Comparison of ENCODE assay signal across 16 mouse cellular contexts in the genomic region with DNA sequence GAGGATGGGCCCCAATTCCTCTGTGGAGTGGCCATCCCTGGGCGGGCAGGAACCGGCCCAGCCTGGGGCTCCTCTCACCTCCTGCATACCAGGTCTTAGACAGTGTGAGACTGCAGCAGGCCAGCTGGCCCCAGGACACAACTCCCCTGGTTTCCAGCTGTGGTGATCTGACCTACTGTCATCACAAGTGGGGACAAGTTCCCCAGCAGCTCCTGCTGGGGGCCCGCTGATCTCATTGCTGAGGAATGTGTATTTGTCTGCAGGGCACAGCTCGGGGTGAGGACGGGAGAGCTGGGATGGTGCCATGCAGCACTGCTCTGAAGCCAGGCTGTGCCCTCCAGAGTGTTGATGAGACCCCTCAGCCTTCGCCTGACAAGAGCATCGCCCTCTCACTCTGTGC.
DNase-seq lines count a peak whose midpoint lies in the region; ATAC-seq and TF ChIP-seq lines count a peak whose summit lies in the region.
"Had no signal": no experiment of that assay in that cellular context is flagged by ENCODE, and none has a peak within 500 bp of the region (broad histone marks: within the 10 kb centered on the region; RNA-seq: fewer than 3 reads in every experiment).

No protein-coding gene starts in this region.

- no peaks in the 10 kb centered on the region for H3K9me3 ChIP-seq in heart, embryonic 14.5 days (ENCODE audit: control insufficient read depth, low read length)
- H3K9me3 ChIP-seq in lung, postnatal 0 days (ENCODE audit: low read length), result no peaks in the 10 kb centered on the region
- H3K9me3 ChIP-seq: kidney, embryonic 15.5 days; limb, embryonic 15.5 days had no signal

- TF ChIP-seq POLR2A in lung, adult 2 months (IDR thresholded peaks at IDR 0.05; ENCODE audit: borderline replicate concordance, extremely low read depth, low read depth, low read length), result no peak

- peaks cover 22 to 24% of the 10 kb centered on the region in 2 experiments for H3K4me1 ChIP-seq in heart, embryonic 14.5 days (ENCODE audit: control insufficient read depth in 2 of 2, insufficient read depth in 2 of 2, low read length in 2 of 2)
- no peaks in the 10 kb centered on the region for H3K4me1 ChIP-seq in lung, postnatal 0 days (ENCODE audit: insufficient read depth, low read depth, low read length)
- H3K4me1 ChIP-seq in lung, adult 2 months (ENCODE audit: control insufficient read depth, insufficient read depth, low read length), result no peaks in the 10 kb centered on the region

- no peaks in the 10 kb centered on the region for H3K27me3 ChIP-seq in heart, embryonic 14.5 days (ENCODE audit: control insufficient read depth, insufficient read depth, low read length)
- no peaks in the 10 kb centered on the region for H3K27me3 ChIP-seq in lung, postnatal 0 days (replicated peaks; ENCODE audit: insufficient read depth, low read length)
- H3K27me3 ChIP-seq: kidney, embryonic 15.5 days; limb, embryonic 15.5 days had no signal

- no peak overlapping the region for H3K4me3 ChIP-seq in heart, embryonic 14.5 days (ENCODE audit: control insufficient read depth in 1 of 2, insufficient read depth in 1 of 2, low read depth in 1 of 2, low read length in 2 of 2)
- no peak overlapping the region for H3K4me3 ChIP-seq in lung, postnatal 0 days (ENCODE audit: low read depth, low read length)
- H3K4me3 ChIP-seq in lung, adult 2 months (replicated peaks; ENCODE audit: extremely low read depth, low read depth, low read length), result no peak overlapping the region
- H3K4me3 ChIP-seq: erythroblast, embryonic 14.5 days; kidney, embryonic 15.5 days; limb, embryonic 15.5 days; myocyte had no signal

- peak overlapping the region; percentile 25 to 65; a peak in 2 of 4 replicates for H3K27ac ChIP-seq in heart, embryonic 14.5 days (replicated peaks in 1 of 2; ENCODE audit: control insufficient read depth in 1 of 2, insufficient read depth in 1 of 2, low read depth in 2 of 2, low read length in 2 of 2)
- H3K27ac ChIP-seq in lung, postnatal 0 days (ENCODE audit: low read length), result no peak overlapping the region
- H3K27ac ChIP-seq: kidney, embryonic 15.5 days; limb, embryonic 15.5 days had no signal

- WGBS in heart, embryonic 14.5 days, result 15% methylated on average over 7 of the region's 7 CpGs
- 32% methylated on average over 7 of the region's 7 CpGs for WGBS in lung, postnatal 0 days
- WGBS in lung, adult 2 months, result 48% methylated on average over 7 of the region's 7 CpGs

- peak; percentile 82 for ATAC-seq in heart, embryonic 14.5 days (ENCODE audit: insufficient number of reproducible peaks, insufficient read depth, low FRiP score, low read depth)
- peak; percentile 46 for ATAC-seq in lung, postnatal 0 days

- H3K4me2 ChIP-seq in heart, embryonic 14.5 days (ENCODE audit: low read length), result no peak overlapping the region
- no peak overlapping the region for H3K4me2 ChIP-seq in lung, postnatal 0 days (replicated peaks; ENCODE audit: low read depth, low read length)
- H3K4me2 ChIP-seq: kidney, embryonic 15.5 days; limb, embryonic 15.5 days had no signal

- H3K9ac ChIP-seq in heart, embryonic 14.5 days (ENCODE audit: low read length), result no peak overlapping the region
- H3K9ac ChIP-seq in lung, postnatal 0 days (replicated peaks; ENCODE audit: low read depth), result no peak overlapping the region
- H3K9ac ChIP-seq: kidney, embryonic 15.5 days; limb, embryonic 15.5 days had no signal

- TF ChIP-seq CTCF in lung, postnatal 0 days (IDR thresholded peaks at IDR 0.05), result no peak
- no peak for TF ChIP-seq CTCF in lung, adult 2 months (IDR thresholded peaks at IDR 0.05; ENCODE audit: insufficient read depth, low read length)

- DNase-seq in heart, adult 18-20 months, result no peak
- peak; percentile 18 for DNase-seq in lung, postnatal 0 days (ENCODE audit: low spot score)
- DNase-seq in lung, adult 2 months, result no peak
- peak; percentile 25 for DNase-seq in embryo, embryonic 9.5 days (ENCODE audit: extremely low spot score)
- peak; percentile 46 for DNase-seq in mesoderm, embryonic 11.5 days (ENCODE audit: low read depth, low spot score)
- no peak for DNase-seq in left cerebral cortex, postnatal 14 days (ENCODE audit: low spot score in 2 of 2)
- DNase-seq in spleen, adult 12 weeks (ENCODE audit: low spot score), result no peak
- DNase-seq: adrenal gland, adult 2 months; cerebellum, postnatal 10 days; layer of hippocampus, adult 9-11 months; thymus, adult 2 months had no signal

- TF ChIP-seq EP300 in lung, postnatal 0 days (IDR thresholded peaks at IDR 0.05), result no peak

- intact Hi-C loops in left cerebral cortex, postnatal 14 days (cut with DNase I), result no loop called here

- no peaks in the 10 kb centered on the region for H3K36me3 ChIP-seq in heart, embryonic 14.5 days (ENCODE audit: control insufficient read depth, insufficient read depth, low read length)
- H3K36me3 ChIP-seq in lung, postnatal 0 days (ENCODE audit: insufficient read depth, low read length), result no peaks in the 10 kb centered on the region
- H3K36me3 ChIP-seq: kidney, embryonic 15.5 days; limb, embryonic 15.5 days had no signal

Comparison
In these comparisons a context has a peak if more than half of its experiments do, and no peak if none do; other contexts are left out.
1. DNase-seq: peak in lung, postnatal 0 days (single experiment), embryo, embryonic 9.5 days (single experiment) and mesoderm, embryonic 11.5 days (single experiment); none in heart, adult 18-20 months (0 of 2), lung, adult 2 months (single experiment), left cerebral cortex, postnatal 14 days (0 of 2) and spleen, adult 12 weeks (single experiment).